Mouse (Mus musculus): ENCODE measurements at regions not wholly inside any gene's neighbourhood (a gene's known extent, or its start where the extent isn't known, plus 50 kb on each side); places are given as distances from the start of the nearest gene placed in this dataset.

- TF ChIP-seq CTCF (IDR thresholded peaks at IDR 0.05 in 2 of 3, conservative IDR thresholded peaks at IDR 0.05 in 1 of 3; ENCODE audit: control insufficient read depth in 1 of 3, insufficient read depth in 1 of 3, low read depth in 2 of 3, low read length in 3 of 3, poor library complexity in 1 of 3, severe bottlenecking in 1 of 3) (no peak), MEF2A (IDR thresholded peaks at IDR 0.05; ENCODE audit: extremely low read depth, insufficient replicate concordance, low read depth, low read length, poor library complexity, severe bottlenecking) (no peak), TBP (IDR thresholded peaks at IDR 0.05; ENCODE audit: low read depth, low read length) (no peak), MAFK (IDR thresholded peaks at IDR 0.05; ENCODE audit: borderline replicate concordance, low read depth, low read length) (no peak), NRF1 (IDR thresholded peaks at IDR 0.05; ENCODE audit: insufficient read depth, low read depth, low read length, poor library complexity, severe bottlenecking) (no peak), ZMIZ1 (IDR thresholded peaks at IDR 0.05; ENCODE audit: low read depth, low read length) (no peak), USF1 (IDR thresholded peaks at IDR 0.05; ENCODE audit: low read depth, low read length) (no peak), POLR2A (IDR thresholded peaks at IDR 0.05; ENCODE audit: control insufficient read depth in 1 of 2, insufficient read depth in 1 of 2, low read depth in 1 of 2, low read length in 2 of 2, poor library complexity in 1 of 2) (no peak), POLR2AphosphoS2 (IDR thresholded peaks at IDR 0.05; ENCODE audit: low read length) (no peak), HCFC1 (IDR thresholded peaks at IDR 0.05; ENCODE audit: low read depth, low read length) (no peak), UBTF (IDR thresholded peaks at IDR 0.05; ENCODE audit: borderline replicate concordance, insufficient read depth, low read depth, low read length) (no peak), POLR2AphosphoS5 (IDR thresholded peaks at IDR 0.05; ENCODE audit: borderline replicate concordance, low read depth, low read length) (no peak), E2F4 (IDR thresholded peaks at IDR 0.05; ENCODE audit: borderline replicate concordance, low read depth, low read length) (no peak), MAX (IDR thresholded peaks at IDR 0.05; ENCODE audit: low read length) (no peak)
These were observed 65.7 kb upstream of the Wdr11 start for GRCm38 (mm10) chr7:129525985-129526384.

Measured in MEL (cell line).